Mouse (Mus musculus): ENCODE data around the gene Gm17087. TPM values are rescaled to one million over a fixed set of nuclear protein-coding genes. Genes with fewer than 3 reads are reported as not detected.

Gene Gm17087
- total RNA-seq (2023) = not detected

GRCm38 (mm10) chr17:8566850-8567249, at the start of gene Gm17087:
TSS of gene Gm17087 (minus strand) at chr17:8566950.

GRCm38 (mm10) chr17:8525225-8525721, 41.5 kb downstream of the Gm17087 start, which contains the start of gene Pde10a:
TSS of gene Pde10a (plus strand) at chr17:8525372.

Other genes with a start within 250 kb of the Gm17087 start
- 0.50 TPM for gene Prr18, start 229.5 kb downstream of the Gm17087 start, total RNA-seq (2023)
- 0.35 TPM for gene T2, start 211.0 kb downstream of the Gm17087 start, total RNA-seq (2023)
- not detected for gene T, start 132.5 kb downstream of the Gm17087 start, total RNA-seq (2023)
- gene Pde10a, start 41.6 kb downstream of the Gm17087 start, total RNA-seq (2023) = not detected